Mouse (Mus musculus) bone marrow macrophage, adult 2 months (primary cell): Measurements from ENCODE around the gene Pcca. TPM values are rescaled to one million over a fixed set of nuclear protein-coding genes. Genes with fewer than 3 reads are reported as not detected.

Experiments used
- H3K27ac ChIP-seq: 2 replicates; pipeline ENCODE4 v1.5.1; 2012; ENCODE audit warnings: low read depth, low read length; ENCODE audit not compliant: insufficient read depth
- H3K4me1 ChIP-seq: 2 replicates; pipeline ENCODE4 v1.6.1; 2012; ENCODE audit warnings: low read length; ENCODE audit not compliant: control insufficient read depth, insufficient read depth
- H3K4me3 ChIP-seq: 2 replicates; pipeline ENCODE4 v1.5.1; 2012; ENCODE audit warnings: mild to moderate bottlenecking, low read length, moderate library complexity; ENCODE audit not compliant: insufficient read depth
- CTCF ChIP-seq: IDR thresholded peaks from 2 replicates; pipeline ENCODE4 v1.5.1; 2012; ENCODE audit warnings: low read depth, mild to moderate bottlenecking, low read length, moderate library complexity
- POLR2A ChIP-seq: IDR thresholded peaks from 2 replicates; pipeline ENCODE4 v1.6.1; 2012; ENCODE audit warnings: mild to moderate bottlenecking, low read depth, low read length, borderline replicate concordance
- polyA plus RNA-seq: library from polyadenylated mRNA; stranded (reverse); fragments of >200 nt; gene quantifications from 2 replicates; pipeline ENCODE4 v1.2.4, GENCODE M21; 2012; ENCODE audit not compliant: missing spikeins, insufficient read depth, insufficient read length

The Pcca gene
- polyA plus RNA-seq, 1 experiment: 26.3 TPM

- no peak overlapping the region for H3K4me3 ChIP-seq
- H3K4me1 ChIP-seq: peaks cover 3% of the 10 kb centered on the region; the same call in 1 of the 2 replicates
- no peak overlapping the region for H3K27ac ChIP-seq
- no peak for TF ChIP-seq POLR2A
- no peak for TF ChIP-seq CTCF
Observed at GRCm38 (mm10) chr14:122687398-122687797, 153.3 kb downstream of the Pcca start.

GRCm38 (mm10) chr14:122688378-122688777 is 154.3 kb downstream of the Pcca start:
- Histone ChIP-seq H3K4me1 (peaks cover 3% of the 10 kb centered on the region; the same call in 1 of the 2 replicates), H3K4me3 (no peak overlapping the region), H3K27ac (no peak overlapping the region)
- TF ChIP-seq CTCF (no peak), POLR2A (no peak)

GRCm38 (mm10) chr14:122689136-122689815 is 155.2 kb downstream of the Pcca start:
- no peak overlapping the region for H3K4me3 ChIP-seq
- no peak for TF ChIP-seq CTCF
- TF ChIP-seq POLR2A: no peak
- H3K27ac ChIP-seq: no peak overlapping the region
- H3K4me1 ChIP-seq: peaks cover 3% of the 10 kb centered on the region; the same call in 1 of the 2 replicates

GRCm38 (mm10) chr14:122691555-122691954 is 157.4 kb downstream of the Pcca start:
- H3K27ac ChIP-seq: no peak overlapping the region
- TF ChIP-seq POLR2A: no peak
- TF ChIP-seq CTCF: no peak
- H3K4me1 ChIP-seq: peaks cover 3% of the 10 kb centered on the region; the same call in 1 of the 2 replicates
- no peak overlapping the region for H3K4me3 ChIP-seq

GRCm38 (mm10) chr14:122700333-122700732 is 166.2 kb downstream of the Pcca start:
- no peaks in the 10 kb centered on the region for H3K4me1 ChIP-seq
- no peak overlapping the region for H3K27ac ChIP-seq
- TF ChIP-seq CTCF (no peak), POLR2A (no peak)
- H3K4me3 ChIP-seq: no peak overlapping the region

- Histone ChIP-seq H3K4me3 (no peak overlapping the region), H3K4me1 (no peaks in the 10 kb centered on the region), H3K27ac (no peak overlapping the region)
- TF ChIP-seq POLR2A (no peak), CTCF (no peak)
Observed at GRCm38 (mm10) chr14:122713793-122714192, 179.7 kb downstream of the Pcca start.

- H3K4me3 ChIP-seq: no peak overlapping the region
- no peak overlapping the region for H3K27ac ChIP-seq
- H3K4me1 ChIP-seq: no peaks in the 10 kb centered on the region
- TF ChIP-seq POLR2A (no peak), CTCF (no peak)
Observed at GRCm38 (mm10) chr14:122714911-122715310, 180.8 kb downstream of the Pcca start.

- no peak overlapping the region for H3K4me3 ChIP-seq
- H3K4me1 ChIP-seq: no peaks in the 10 kb centered on the region
- TF ChIP-seq CTCF (no peak), POLR2A (no peak)
- no peak overlapping the region for H3K27ac ChIP-seq
Observed at GRCm38 (mm10) chr14:122716057-122716456, 181.9 kb downstream of the Pcca start.

- Histone ChIP-seq H3K27ac (no peak overlapping the region), H3K4me1 (no peaks in the 10 kb centered on the region), H3K4me3 (no peak overlapping the region)
- no peak for TF ChIP-seq CTCF
Observed at GRCm38 (mm10) chr14:122719496-122720080, 185.5 kb downstream of the Pcca start.

GRCm38 (mm10) chr14:122720989-122721388 is 186.9 kb downstream of the Pcca start:
- H3K27ac ChIP-seq: no peak overlapping the region
- TF ChIP-seq CTCF: no peak
- no peak for TF ChIP-seq POLR2A
- H3K4me1 ChIP-seq: no peaks in the 10 kb centered on the region
- no peak overlapping the region for H3K4me3 ChIP-seq

GRCm38 (mm10) chr14:122721750-122722149 is 187.6 kb downstream of the Pcca start:
- TF ChIP-seq POLR2A (no peak), CTCF (no peak)
- Histone ChIP-seq H3K4me3 (no peak overlapping the region), H3K4me1 (no peaks in the 10 kb centered on the region)

More at GRCm38 (mm10) chr14:122721750-122722149, 187.6 kb downstream of the Pcca start:
- H3K27ac ChIP-seq: no peak overlapping the region
